Mouse (Mus musculus): ENCODE results near the gene Daam2.

- TF ChIP-seq CTCF (IDR thresholded peaks at IDR 0.05; ENCODE audit: insufficient read depth, low read length) (no peak), POLR2A (IDR thresholded peaks at IDR 0.05; ENCODE audit: borderline replicate concordance, extremely low read depth, low read depth, low read length) (no peak)
These were observed 36.1 kb downstream of the Daam2 start for GRCm38 (mm10) chr17:49528033-49528432.
